Mouse (Mus musculus): Measurements from ENCODE around the gene Zfr2. TPM values are rescaled to one million over a fixed set of nuclear protein-coding genes. Genes with fewer than 3 reads are reported as not detected.

The Zfr2 gene
- total RNA-seq, 2 experiments from 2014 or later, result 20.9 to 21.7 TPM

GRCm38 (mm10) chr10:81244146-81244545, 11.2 kb downstream of the Zfr2 start:
- DNase-seq (ENCODE audit: low spot score in 2 of 2), result no peak

DNA sequence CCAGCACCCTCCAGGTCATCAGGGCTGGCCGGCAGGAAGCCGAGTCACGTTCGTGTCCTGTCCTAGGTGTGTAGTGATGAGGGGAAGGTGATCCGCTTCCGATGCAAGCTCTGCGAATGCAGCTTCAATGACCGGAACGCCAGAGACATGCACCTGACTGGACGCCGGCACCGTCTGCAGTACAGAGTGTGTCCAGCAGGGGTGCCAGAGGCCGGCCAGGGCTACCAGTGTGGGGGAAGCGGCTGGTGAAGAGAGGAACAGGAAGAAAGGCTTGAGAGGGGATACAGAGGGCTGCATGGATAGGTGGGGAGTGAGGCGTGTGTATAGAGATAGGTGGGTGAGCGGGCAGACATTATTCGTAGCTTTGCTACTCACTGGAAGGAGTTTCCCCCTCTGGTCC, 11.6 kb downstream of the Zfr2 start:
- DNase-seq (ENCODE audit: low spot score in 2 of 2), result peak; percentile 71 to 72

DNA sequence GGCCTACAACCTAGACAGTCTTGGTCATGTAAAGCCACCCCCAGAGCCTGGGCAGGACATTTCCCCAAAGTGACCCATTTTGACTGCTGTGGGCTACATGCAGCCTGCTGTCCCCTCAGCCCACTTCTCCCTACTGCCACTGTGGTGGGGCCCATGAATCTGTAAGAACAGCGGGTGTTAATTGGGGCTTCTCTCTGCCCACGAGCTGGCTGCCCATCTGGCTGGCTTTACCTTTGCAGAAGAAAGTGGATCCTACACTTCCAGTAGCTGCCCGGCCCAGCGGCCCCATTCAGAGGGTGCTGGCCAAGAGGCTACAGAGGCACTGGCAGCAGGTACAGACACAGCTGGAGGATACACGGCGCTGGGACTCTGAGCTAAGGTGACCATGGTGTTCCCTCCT, 12.2 kb downstream of the Zfr2 start:
- no peak for DNase-seq (ENCODE audit: low spot score in 2 of 2)

DNA sequence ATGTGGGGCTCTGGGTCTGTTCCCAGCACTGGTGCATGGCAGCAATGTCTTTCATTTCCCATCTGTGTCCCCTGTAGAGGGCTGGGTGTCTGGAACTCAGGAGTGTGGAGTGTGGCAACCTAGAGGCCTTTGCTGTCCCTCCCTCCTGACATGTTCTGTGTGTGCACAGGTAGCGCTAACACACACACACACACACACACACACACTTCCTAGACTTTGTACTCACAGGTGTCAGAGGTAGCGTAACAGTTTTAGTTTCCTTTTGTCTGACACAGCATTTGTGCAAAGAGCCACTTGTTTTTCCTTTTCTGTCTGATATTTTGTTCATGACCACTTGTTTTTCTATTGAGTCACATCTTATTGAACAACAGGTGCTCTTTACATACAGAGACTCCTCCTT, 14.8 kb downstream of the Zfr2 start:
- no peak for DNase-seq (ENCODE audit: low spot score in 2 of 2)

DNA sequence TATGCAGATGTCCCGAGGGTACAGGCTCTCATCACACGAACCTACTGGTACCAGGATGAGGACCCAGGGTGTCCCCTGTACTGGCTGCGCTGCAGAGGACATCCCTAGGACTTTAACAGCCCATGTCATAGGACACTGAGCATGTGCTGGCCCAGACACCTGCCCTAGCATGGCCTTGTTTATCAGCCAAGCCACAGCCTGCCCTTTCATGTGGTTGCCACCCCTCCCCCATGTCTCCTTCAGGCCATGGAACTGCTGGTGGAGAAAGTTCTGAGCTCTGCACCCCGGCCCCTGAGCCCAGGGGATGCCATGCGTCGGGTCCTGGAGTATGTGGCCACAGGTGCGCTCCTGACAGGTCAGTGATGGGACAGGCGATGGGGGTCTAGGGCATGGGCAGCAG, 16.5 kb downstream of the Zfr2 start:
- no peak for DNase-seq (ENCODE audit: low spot score in 2 of 2)

DNA sequence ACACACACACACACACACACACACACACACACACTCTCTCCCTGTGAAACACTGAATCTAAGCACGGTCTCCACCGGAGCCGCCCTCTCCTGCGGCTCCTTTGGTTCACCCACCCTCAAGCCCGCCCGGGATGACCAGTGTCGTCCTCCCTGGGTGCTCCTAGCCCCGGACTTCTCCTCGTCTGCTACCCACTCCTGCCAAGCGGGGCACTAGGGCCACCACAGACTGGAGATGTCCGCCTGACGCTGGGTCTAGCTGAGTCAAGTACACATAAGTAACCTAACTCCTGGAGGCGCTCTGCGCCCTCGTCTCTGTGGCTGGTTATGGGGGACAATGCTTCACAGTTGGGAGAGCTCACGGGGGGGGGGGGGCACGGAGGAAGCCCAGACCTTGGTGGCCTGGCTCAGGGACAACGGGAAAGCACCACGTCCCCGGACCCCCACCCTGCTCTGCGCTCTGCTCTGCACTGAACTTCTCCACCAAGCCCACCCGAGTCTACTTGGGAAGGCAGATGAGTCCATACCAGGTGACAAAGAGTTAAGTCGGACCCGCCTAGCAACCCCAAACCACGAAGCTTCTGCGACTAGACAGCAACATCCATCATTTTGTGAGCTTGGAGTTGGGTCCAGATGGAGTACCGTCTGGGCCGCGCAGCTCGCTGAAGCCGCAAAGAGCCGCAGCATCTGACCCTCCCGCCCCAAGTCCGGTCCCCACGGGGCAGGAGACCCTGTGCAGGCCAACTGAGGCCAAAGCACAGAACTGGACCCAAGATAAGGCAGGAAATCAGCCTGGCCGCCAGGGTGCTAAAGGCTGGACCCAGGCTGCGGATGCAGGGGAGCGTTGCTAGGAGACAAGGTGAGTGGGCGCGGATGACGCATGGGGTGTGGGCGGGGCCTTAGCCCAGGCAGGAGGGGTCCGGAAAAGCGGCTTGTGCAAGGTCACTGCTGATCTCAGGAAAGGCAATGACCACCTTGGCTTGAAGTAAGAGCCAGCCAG, 19.8 kb downstream of the Zfr2 start, which contains the start of gene Matk:
TSS of gene Matk (plus strand) at position 512 of the 996 bp plus-strand sequence.
- DNase-seq (ENCODE audit: low spot score in 2 of 2), result no peak

- DNase-seq (ENCODE audit: low spot score in 2 of 2), result no peak
Observed at GRCm38 (mm10) chr10:81254886-81255285, 21.9 kb downstream of the Zfr2 start.

DNA sequence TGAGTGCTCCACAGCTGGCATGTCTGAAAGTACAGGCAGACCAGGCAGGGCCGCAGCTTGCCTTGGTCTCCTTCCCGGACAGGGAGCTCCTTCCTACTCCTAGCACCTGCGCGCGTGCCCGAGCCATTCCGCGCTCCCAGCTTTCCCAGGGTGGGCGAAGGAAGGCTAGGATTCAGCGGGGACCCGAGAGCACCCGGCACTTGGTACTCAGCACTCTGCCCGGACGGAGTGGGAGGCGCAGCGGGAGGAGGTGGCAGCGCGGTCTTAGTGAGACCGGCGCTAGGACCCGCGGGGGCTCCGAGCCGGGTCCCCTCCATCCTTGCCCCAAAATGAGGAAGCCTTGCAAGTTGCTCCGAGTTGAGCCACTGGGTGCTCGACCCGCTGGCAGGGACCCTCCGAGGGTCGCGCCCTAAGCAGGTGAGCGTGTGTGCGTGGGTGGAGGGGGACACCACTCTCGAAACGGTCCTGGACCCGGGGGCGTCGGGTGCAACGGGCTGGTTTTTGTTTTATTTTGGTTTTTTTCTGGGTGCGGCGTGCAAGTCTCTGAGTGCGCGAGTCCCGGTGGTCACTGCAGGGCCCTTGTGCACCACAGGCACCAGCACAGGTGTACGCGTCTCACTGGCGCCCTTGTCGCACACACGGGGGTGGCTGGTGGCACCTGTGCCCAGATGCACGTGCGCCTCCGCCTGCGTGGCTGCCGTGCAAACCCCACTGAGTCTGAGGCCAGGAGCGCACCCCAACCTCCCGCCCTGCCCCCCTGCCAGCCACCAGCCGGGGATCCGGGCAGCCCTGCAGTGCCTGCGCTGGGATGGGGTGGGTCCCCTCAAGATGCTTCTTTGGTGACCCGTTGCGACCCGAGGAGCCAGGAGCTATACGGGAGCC, 24.4 kb downstream of the Zfr2 start:
- no peak for DNase-seq (ENCODE audit: low spot score in 2 of 2)

DNA sequence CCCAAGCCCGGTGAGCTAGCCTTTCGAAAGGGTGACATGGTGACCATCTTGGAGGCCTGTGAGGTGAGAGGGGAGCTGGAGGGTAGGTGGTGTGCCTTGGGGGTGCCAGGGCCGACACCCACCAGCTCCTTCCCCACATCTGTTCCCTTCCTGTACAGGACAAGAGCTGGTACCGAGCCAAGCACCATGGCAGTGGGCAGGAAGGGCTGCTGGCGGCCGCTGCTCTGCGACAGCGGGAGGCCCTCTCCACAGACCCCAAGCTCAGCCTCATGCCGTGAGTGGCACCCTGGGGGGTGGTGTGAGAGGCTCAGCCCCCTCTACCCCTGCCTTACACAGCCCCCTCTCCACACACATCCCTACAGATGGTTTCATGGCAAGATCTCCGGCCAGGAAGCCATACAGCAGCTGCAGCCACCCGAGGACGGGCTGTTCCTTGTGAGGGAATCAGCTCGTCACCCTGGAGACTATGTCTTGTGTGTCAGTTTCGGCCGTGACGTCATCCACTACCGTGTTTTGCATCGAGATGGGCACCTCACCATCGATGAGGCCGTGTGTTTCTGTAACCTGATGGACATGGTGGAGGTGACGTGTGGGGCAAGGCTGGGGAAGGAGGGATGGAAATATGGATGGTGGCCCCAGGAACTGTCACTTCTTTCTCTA, 26.4 kb downstream of the Zfr2 start:
- no peak for DNase-seq (ENCODE audit: low spot score in 2 of 2)

- DNase-seq (ENCODE audit: low spot score in 2 of 2), result no peak
Observed at GRCm38 (mm10) chr10:81261025-81261424, 28.1 kb downstream of the Zfr2 start.

DNA sequence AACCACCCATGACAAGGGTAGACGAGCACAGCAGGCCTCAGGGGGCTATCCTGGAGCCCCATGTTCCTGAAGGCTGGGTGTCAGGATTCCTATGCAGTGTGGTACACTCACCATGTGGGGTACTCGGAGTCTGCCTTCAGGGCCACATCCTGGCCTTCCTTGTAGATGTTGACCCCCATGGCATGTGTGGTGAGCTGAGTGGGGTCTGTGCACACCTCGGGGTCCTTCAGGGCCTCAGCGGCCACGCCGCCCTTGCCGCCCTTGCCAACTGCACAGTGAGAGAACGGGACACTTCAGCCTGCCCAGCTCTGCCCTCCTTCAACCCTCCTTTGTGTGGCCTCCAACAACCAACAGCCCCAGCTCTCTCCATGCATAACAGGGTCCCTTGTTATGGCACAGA, 32.6 kb downstream of the Zfr2 start:
- DNase-seq (ENCODE audit: low spot score in 2 of 2), result no peak

- DNase-seq (ENCODE audit: low spot score in 2 of 2), result peak; percentile 88 to 91
Observed at GRCm38 (mm10) chr10:81266211-81267105, 33.5 kb downstream of the Zfr2 start, which contains the start of the genes Mrpl54 and Apba3. Mrpl54 (minus strand) TSS chr10:81266934. Apba3 (plus strand) TSS chr10:81266960.

DNA sequence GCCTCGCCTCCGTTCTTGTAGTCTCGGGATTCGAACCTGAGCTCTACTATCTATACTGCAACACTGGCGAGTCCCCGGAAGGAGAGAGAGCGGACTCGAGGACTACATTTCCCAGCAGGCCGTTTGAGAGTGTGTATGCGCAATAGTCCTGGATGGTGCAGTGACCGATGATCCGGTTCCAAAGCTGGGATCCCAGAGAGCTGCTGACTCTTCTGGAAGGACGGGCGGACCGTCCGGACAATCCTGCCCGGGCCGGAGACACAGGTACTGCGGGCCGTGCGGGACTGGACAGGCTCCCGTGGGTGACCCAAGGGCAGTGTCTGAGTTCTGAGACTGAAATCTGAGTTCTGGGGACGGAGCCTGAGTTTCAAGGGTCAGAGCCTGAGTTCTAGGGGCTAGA, 35.1 kb downstream of the Zfr2 start:
- DNase-seq (ENCODE audit: low spot score in 2 of 2), result peak; percentile 41 to 63

DNA sequence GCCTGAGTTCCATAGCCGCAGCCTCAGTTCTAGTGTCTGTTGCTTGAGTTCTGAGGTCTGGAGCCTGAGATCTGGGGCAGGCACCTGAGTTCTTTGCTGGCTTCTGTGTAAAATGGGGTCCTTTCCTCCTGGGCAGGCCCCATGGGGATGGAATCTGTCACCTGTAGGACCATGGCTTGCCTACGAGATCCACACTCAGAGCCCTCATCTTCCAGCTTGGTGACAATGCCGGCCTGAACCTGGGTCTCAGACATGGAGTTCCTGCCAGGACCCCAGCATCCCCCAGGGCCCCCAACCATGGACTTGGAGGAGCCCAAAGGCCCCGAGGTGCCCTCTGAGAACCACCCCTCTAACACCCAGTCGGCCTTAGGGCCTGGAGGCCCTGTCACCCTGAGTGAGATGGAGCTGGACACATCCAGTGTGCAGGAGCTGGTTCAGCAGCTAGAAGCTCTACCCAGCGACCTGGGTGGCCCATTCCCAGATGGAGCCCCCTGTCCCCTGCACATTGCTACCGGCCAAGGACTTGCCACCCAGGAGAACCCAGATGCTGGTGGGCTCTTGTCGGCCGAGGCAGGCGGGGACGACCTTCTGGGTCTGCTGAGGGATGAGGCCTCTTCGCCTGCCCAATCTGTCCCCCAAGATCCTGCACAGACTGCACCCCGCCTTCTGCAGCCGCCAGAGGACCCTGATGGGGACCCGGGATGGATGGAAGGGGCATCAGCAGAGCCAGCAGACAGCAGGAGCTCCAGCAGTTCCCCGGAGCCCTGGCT, 35.9 kb downstream of the Zfr2 start:
- DNase-seq (ENCODE audit: low spot score in 2 of 2), result no peak

DNA sequence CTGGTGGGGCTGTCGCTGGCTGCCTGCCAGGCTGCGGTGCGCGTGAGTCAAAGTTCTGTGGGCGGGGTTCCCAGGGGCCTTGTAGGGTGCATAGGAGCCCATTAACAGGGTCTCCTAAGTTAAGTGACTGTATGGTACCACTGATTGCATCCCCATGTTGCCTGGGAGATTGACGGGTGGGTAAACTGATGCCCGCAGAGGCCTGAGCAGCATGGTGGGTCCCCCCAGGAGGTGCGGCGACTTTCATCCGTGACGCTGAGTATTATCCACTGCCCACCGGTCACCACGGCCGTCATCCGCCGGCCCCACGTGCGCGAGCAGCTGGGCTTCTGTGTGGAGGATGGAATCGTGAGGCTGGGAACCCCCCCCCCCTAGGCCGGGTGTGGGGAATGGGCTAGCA, 39.4 kb downstream of the Zfr2 start:
- no peak for DNase-seq (ENCODE audit: low spot score in 2 of 2)

DNA sequence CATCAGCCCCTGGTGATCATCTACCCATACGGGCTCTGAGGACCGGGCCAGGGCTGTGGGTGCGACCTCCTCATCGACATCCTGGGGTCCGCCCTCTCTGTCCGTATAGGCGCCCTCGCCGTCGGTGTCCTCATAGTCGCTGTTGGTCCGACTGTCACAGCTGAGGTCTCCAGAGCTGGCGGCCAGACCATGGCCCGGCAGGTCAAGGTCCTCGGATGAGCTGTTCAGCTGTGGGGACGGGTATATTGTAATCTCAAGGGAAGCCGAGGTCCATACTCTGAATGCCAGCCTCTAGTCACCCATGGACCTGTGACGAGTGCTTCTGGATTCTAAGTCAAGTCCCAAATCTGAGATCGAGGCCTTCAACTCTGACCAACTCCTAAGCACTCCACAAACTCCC, 40.9 kb downstream of the Zfr2 start:
- no peak for DNase-seq (ENCODE audit: low spot score in 2 of 2)

GRCm38 (mm10) chr10:81277676-81278075, 44.7 kb downstream of the Zfr2 start:
- DNase-seq (ENCODE audit: low spot score in 2 of 2), result no peak

DNA sequence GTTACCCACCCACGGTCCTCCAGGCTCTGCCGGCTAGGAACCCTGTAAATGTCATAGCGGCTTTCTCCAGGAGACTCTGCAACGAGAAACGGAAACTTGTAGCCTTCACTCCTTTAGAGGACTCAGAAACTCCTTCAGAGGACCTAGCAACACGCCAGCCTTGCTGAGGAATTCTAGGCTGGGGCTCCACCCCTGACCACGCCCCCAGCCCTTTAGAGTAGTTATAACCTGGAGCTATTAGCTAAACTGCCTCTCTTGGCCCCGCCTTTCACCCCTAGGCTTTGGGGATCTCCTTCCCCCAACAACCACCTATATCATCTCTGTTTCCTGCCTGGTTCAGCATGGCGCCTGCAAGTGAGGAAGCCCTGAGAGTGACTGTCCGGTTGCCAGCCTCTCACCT, 46.5 kb downstream of the Zfr2 start:
- no peak for DNase-seq (ENCODE audit: low spot score in 2 of 2)

DNA sequence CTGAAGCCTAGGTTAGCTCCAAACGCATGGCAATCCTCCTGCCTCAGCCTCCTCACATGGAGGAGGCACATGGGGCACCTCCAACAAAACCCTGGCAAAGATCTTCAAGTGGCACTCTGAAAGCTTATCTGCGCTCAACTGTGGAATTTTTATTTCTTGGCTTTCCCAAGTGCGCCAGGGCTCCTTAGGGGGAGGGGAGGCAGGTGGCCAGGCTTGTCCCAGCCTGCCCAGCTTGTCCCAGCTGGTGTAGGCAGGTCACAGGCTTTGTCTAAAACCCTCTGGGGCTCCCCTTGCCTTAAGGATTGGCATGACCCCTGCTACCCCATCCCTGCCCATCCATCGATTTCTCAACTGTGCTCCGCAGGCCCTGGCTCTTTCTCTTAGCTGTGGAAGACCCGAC, 51.2 kb downstream of the Zfr2 start:
- no peak for DNase-seq (ENCODE audit: low spot score in 2 of 2)

Measured in adrenal gland, postnatal 4 days (tissue).